ENCODE assay signal across 8 mouse cellular contexts in genomic region chr11:60726601-60727391, GRCm38 (mm10). TPM values are rescaled to one million over a fixed set of nuclear protein-coding genes. Genes with fewer than 3 reads are reported as not detected.
DNase-seq lines count a peak whose midpoint lies in the region; ATAC-seq and TF ChIP-seq lines count a peak whose summit lies in the region.

Flii (minus strand) TSS chr11:60727263.

- H3K36me3 ChIP-seq in heart, embryonic 14.5 days (ENCODE audit: control insufficient read depth, insufficient read depth, low read length) = peaks cover 52% of the 10 kb centered on the region
- H3K36me3 ChIP-seq in liver, embryonic 15.5 days (replicated peaks) = peaks cover 33% of the 10 kb centered on the region
- H3K36me3 ChIP-seq in neural tube, embryonic 12.5 days = peaks cover 43% of the 10 kb centered on the region
- peaks cover 27% of the 10 kb centered on the region for H3K36me3 ChIP-seq in stomach, postnatal 0 days (ENCODE audit: control insufficient read depth, insufficient read depth, low read length)

- no peak for TF ChIP-seq EP300 in stomach, postnatal 0 days (optimal IDR thresholded peaks at IDR 0.05)

- peak within 1 kb of the TSS; percentile 84 to 91 for H3K27ac ChIP-seq in heart, embryonic 14.5 days (replicated peaks in 1 of 2; ENCODE audit: control insufficient read depth in 1 of 2, insufficient read depth in 1 of 2, low read depth in 2 of 2, low read length in 2 of 2)
- peak within 1 kb of the TSS; percentile 80 for H3K27ac ChIP-seq in liver, embryonic 15.5 days (replicated peaks)
- H3K27ac ChIP-seq in neural tube, embryonic 12.5 days = peak within 1 kb of the TSS; percentile 53; the same call in 1 of the 2 replicates
- H3K27ac ChIP-seq in stomach, postnatal 0 days (replicated peaks) = peak within 1 kb of the TSS; percentile 92

- WGBS in heart, embryonic 14.5 days = under 1% methylated on average over 61 of the region's 71 CpGs
- WGBS in liver, embryonic 15.5 days (ENCODE audit: insufficient replicate concordance) = under 1% methylated on average over 62 of the region's 71 CpGs
- WGBS in neural tube, embryonic 12.5 days = under 1% methylated on average over 71 of the region's 71 CpGs
- under 1% methylated on average over 63 of the region's 71 CpGs for WGBS in stomach, postnatal 0 days

- peak; percentile 75; the same call in 1 of the 2 replicates for ATAC-seq in heart, embryonic 14.5 days (ENCODE audit: insufficient number of reproducible peaks, insufficient read depth, low FRiP score, low read depth)
- peak; percentile 77 for ATAC-seq in liver, embryonic 15.5 days (ENCODE audit: insufficient read depth)
- peak; percentile 78 for ATAC-seq in neural tube, embryonic 12.5 days (ENCODE audit: low FRiP score, low read depth)
- peak; percentile 80 for ATAC-seq in stomach, postnatal 0 days (ENCODE audit: low FRiP score, low TSS enrichment)

- H3K4me1 ChIP-seq in heart, embryonic 14.5 days (ENCODE audit: control insufficient read depth in 2 of 2, insufficient read depth in 2 of 2, low read length in 2 of 2) = peaks cover 13 to 25% of the 10 kb centered on the region in 2 experiments
- H3K4me1 ChIP-seq in liver, embryonic 15.5 days (replicated peaks) = peaks cover 40% of the 10 kb centered on the region
- H3K4me1 ChIP-seq in neural tube, embryonic 12.5 days = peaks cover 37% of the 10 kb centered on the region
- no peaks in the 10 kb centered on the region; the same call in 1 of the 2 replicates for H3K4me1 ChIP-seq in stomach, postnatal 0 days (replicated peaks; ENCODE audit: control insufficient read depth, insufficient read depth)

- peak within 1 kb of the TSS; percentile 80 for H3K4me2 ChIP-seq in heart, embryonic 14.5 days (ENCODE audit: low read length)
- H3K4me2 ChIP-seq in liver, embryonic 15.5 days = peak within 1 kb of the TSS; percentile 86
- H3K4me2 ChIP-seq in neural tube, embryonic 12.5 days (replicated peaks) = peak within 1 kb of the TSS; percentile 81
- H3K4me2 ChIP-seq in stomach, postnatal 0 days (replicated peaks; ENCODE audit: low read depth) = peak within 1 kb of the TSS; percentile 71

- peak; percentile 60 to 69 for DNase-seq in CD8-positive naive resting alpha-beta T cell, adult 2 months (ENCODE audit: low read depth in 2 of 2, low spot score in 2 of 2)
- DNase-seq in c-Kit-negative CD71-positive TER-119-positive erythroid progenitor cells, embryonic 14.5 days (ENCODE audit: low read depth, low spot score) = peak; percentile 72
- peak; percentile 46 for DNase-seq in fibroblast of lung, adult 2 months (ENCODE audit: low read depth)
- DNase-seq in kidney, postnatal 14 days = peak; percentile 91
- peak; percentile 90 for DNase-seq in stomach, postnatal 0 days (ENCODE audit: low spot score)

- H3K9ac ChIP-seq in heart, embryonic 14.5 days (ENCODE audit: low read length) = peak within 1 kb of the TSS; percentile 94
- H3K9ac ChIP-seq in liver, embryonic 15.5 days = peak within 1 kb of the TSS; percentile 82
- peak within 1 kb of the TSS; percentile 92 for H3K9ac ChIP-seq in neural tube, embryonic 12.5 days
- peak within 1 kb of the TSS; percentile 92 for H3K9ac ChIP-seq in stomach, postnatal 0 days (ENCODE audit: low read length)

- no peaks in the 10 kb centered on the region for H3K9me3 ChIP-seq in heart, embryonic 14.5 days (ENCODE audit: control insufficient read depth, low read length)
- H3K9me3 ChIP-seq in liver, embryonic 15.5 days (replicated peaks) = no peaks in the 10 kb centered on the region
- no peaks in the 10 kb centered on the region for H3K9me3 ChIP-seq in neural tube, embryonic 12.5 days
- H3K9me3 ChIP-seq in stomach, postnatal 0 days (ENCODE audit: control insufficient read depth, low read length) = no peaks in the 10 kb centered on the region

- TF ChIP-seq CTCF in stomach, postnatal 0 days (IDR thresholded peaks at IDR 0.05; ENCODE audit: low read depth) = peak; percentile 72

- H3K27me3 ChIP-seq in heart, embryonic 14.5 days (ENCODE audit: control insufficient read depth, insufficient read depth, low read length) = no peaks in the 10 kb centered on the region
- no peaks in the 10 kb centered on the region for H3K27me3 ChIP-seq in liver, embryonic 15.5 days
- H3K27me3 ChIP-seq in neural tube, embryonic 12.5 days (replicated peaks) = no peaks in the 10 kb centered on the region
- H3K27me3 ChIP-seq in stomach, postnatal 0 days (ENCODE audit: control insufficient read depth, insufficient read depth, low read length) = no peaks in the 10 kb centered on the region

- H3K4me3 ChIP-seq in heart, embryonic 14.5 days (ENCODE audit: control insufficient read depth in 1 of 2, insufficient read depth in 1 of 2, low read depth in 1 of 2, low read length in 2 of 2) = peak within 1 kb of the TSS; percentile 83 to 89
- H3K4me3 ChIP-seq in liver, embryonic 15.5 days (replicated peaks) = peak within 1 kb of the TSS; percentile 91
- H3K4me3 ChIP-seq in neural tube, embryonic 12.5 days = peak within 1 kb of the TSS; percentile 91
- H3K4me3 ChIP-seq in stomach, postnatal 0 days (ENCODE audit: low read depth, low read length) = peak within 1 kb of the TSS; percentile 85

RNA-seq across cellular contexts. Expression of gene Flii, which starts in this region (rescaled TPM):
- 74.7 and 80.1 TPM in 2 replicates for polyA plus RNA-seq in heart, embryonic 14.5 days (2014; fragmentation: Nextera tagmentation; extraction: Ambion mirVana)
- 27.8 and 29.1 TPM in 2 replicates for polyA plus RNA-seq in liver, embryonic 15.5 days (2015; fragmentation: Nextera tagmentation; extraction: Ambion mirVana)
- 71.4 and 72.8 TPM in 2 replicates for polyA plus RNA-seq in neural tube, embryonic 12.5 days (2016; fragmentation: Nextera tagmentation; extraction: Ambion mirVana)
- polyA plus RNA-seq in stomach, postnatal 0 days (2015; fragmentation: Nextera tagmentation; extraction: Ambion mirVana) = 51.1 and 54.1 TPM in 2 replicates

Comparison
In these comparisons a context has a peak if more than half of its experiments do, and no peak if none do; other contexts are left out.
1. Peak in every context shown above with its lines: DNase-seq, ATAC-seq, H3K4me3 ChIP-seq and H3K27ac ChIP-seq.